Mouse (Mus musculus) heart, adult 2 months (tissue): ENCODE results near the gene Pkdcc.

ENCODE experiments used
- CTCF ChIP-seq: fragments of 200-600 bp; IDR thresholded peaks from 2 replicates; pipeline ENCODE4 v1.8.1; 2022; ENCODE audit warnings: antibody characterized with exemption, mild to moderate bottlenecking, moderate library complexity
- EP300 ChIP-seq: fragments of 200-500 bp; IDR thresholded peaks from 2 replicates; pipeline ENCODE4 v1.6.1; 2011; ENCODE audit warnings: low read depth, low read length, control low read depth; ENCODE audit not compliant: insufficient read depth

- TF ChIP-seq EP300 (0 out of 2 replicates have a peak, but pooled peaks have one; percentile 36), CTCF (peak; percentile 96)
Measured at GRCm38 (mm10) chr17:83253051-83253649, 38.1 kb downstream of the Pkdcc start.
